Mouse (Mus musculus) heart, embryonic 15.5 days (tissue): ENCODE measurements around the gene Mamdc2. TPM values are rescaled to one million over a fixed set of nuclear protein-coding genes. Genes with fewer than 3 reads are reported as not detected.
A peak's percentile ranks its signal among the peaks of the same experiment; 100 is the strongest.
"Not testable (repeated sequence)": the region's sequence is repeated elsewhere in the genome, so short reads cannot be mapped to it uniquely, and the experiment has no call there.

Experiments used
- ATAC-seq: fragments of 200-750 bp; cut with Nextera tagmentation; replicated peaks from 2 replicates; pipeline ENCODE4 v1.8.0; 2017; ENCODE audit warnings: low read depth, moderate TSS enrichment; ENCODE audit not compliant: insufficient number of reproducible peaks, insufficient read depth, low FRiP score
- H3K27ac ChIP-seq: fragments of 300-500 bp; sonication (generic); 2 replicates; pipeline ENCODE4 v1.5.1; 2015; ENCODE audit warnings: mild to moderate bottlenecking, inconsistent platforms
- H3K27me3 ChIP-seq: fragments of 300-500 bp; sonication (generic); 2 replicates; pipeline ENCODE4 v1.6.1; 2015; ENCODE audit warnings: inconsistent platforms
- H3K36me3 ChIP-seq: fragments of 300-500 bp; sonication (generic); 2 replicates; pipeline ENCODE4 v1.6.1; 2015; ENCODE audit warnings: mild to moderate bottlenecking, inconsistent platforms
- H3K4me1 ChIP-seq: fragments of 300-500 bp; sonication (generic); replicated peaks from 2 replicates; pipeline ENCODE4 v1.6.1; 2015; ENCODE audit warnings: inconsistent platforms
- H3K4me2 ChIP-seq: fragments of 300-500 bp; sonication (generic); 2 replicates; pipeline ENCODE4 v1.6.1; 2015; ENCODE audit warnings: inconsistent platforms, mild to moderate bottlenecking, moderate library complexity
- H3K4me3 ChIP-seq: fragments of 300-500 bp; sonication (generic); 2 replicates; pipeline ENCODE4 v1.5.1; 2015; ENCODE audit warnings: mild to moderate bottlenecking, inconsistent platforms
- H3K9ac ChIP-seq: fragments of 300-500 bp; sonication (generic); 2 replicates; pipeline ENCODE4 v1.6.1; 2015; ENCODE audit warnings: mild to moderate bottlenecking, inconsistent platforms
- H3K9me3 ChIP-seq: fragments of 300-500 bp; sonication (generic); replicated peaks from 2 replicates; pipeline ENCODE4 v1.6.1; 2016; ENCODE audit warnings: inconsistent platforms
- WGBS: fragments of 180-500 bp; shearing (Covaris S2); methylation state at CpG from one replicate; pipeline ENCODE4 v1.1.7; 2015; ENCODE audit warnings: mixed read lengths; 5-methylcytosine and 5-hydroxymethylcytosine counted together
- polyA plus RNA-seq: library from polyadenylated mRNA; unstranded; fragments of >200 nt; fragmentation: Nextera tagmentation; extraction: Ambion mirVana; gene quantifications from 2 replicates; pipeline ENCODE4 v1.2.1, GENCODE M21; 2015

The Mamdc2 gene
- polyA plus RNA-seq = 1.1 and 1.3 TPM in 2 replicates

GRCm38 (mm10) chr19:23447988-23448497 is at the start of gene Mamdc2:
Gene Mamdc2 (minus strand): TSS chr19:23448442.
- peak within 1 kb of the TSS; percentile 98 for H3K4me2 ChIP-seq
- H3K27me3 ChIP-seq = no peaks in the 10 kb centered on the region
- no peaks in the 10 kb centered on the region for H3K9me3 ChIP-seq
- peak; percentile 50; the same call in 1 of the 2 replicates for ATAC-seq
- no peak within 1 kb of the TSS for H3K27ac ChIP-seq
- H3K4me3 ChIP-seq = peak within 1 kb of the TSS; percentile 57
- peaks cover 20% of the 10 kb centered on the region for H3K4me1 ChIP-seq
- WGBS = under 1% methylated on average over 19 of the region's 19 CpGs
- H3K36me3 ChIP-seq = no peaks in the 10 kb centered on the region
- H3K9ac ChIP-seq = peak within 1 kb of the TSS; percentile 48

- ATAC-seq = no peak
- no peak overlapping the region for H3K4me3 ChIP-seq
- H3K27ac ChIP-seq = no peak overlapping the region
- H3K9ac ChIP-seq = no peak overlapping the region
- no peaks in the 10 kb centered on the region for H3K4me1 ChIP-seq
- no peaks in the 10 kb centered on the region for H3K9me3 ChIP-seq
- no peaks in the 10 kb centered on the region for H3K36me3 ChIP-seq
- no peaks in the 10 kb centered on the region for H3K27me3 ChIP-seq
- 84% methylated on average over 7 of the region's 7 CpGs for WGBS
- no peak overlapping the region for H3K4me2 ChIP-seq
Measured at GRCm38 (mm10) chr19:23498011-23498410, 49.8 kb upstream of the Mamdc2 start.

- WGBS = 61% methylated on average over 10 of the region's 10 CpGs
Measured at GRCm38 (mm10) chr19:23497171-23497917, 49.1 kb upstream of the Mamdc2 start.

DNA sequence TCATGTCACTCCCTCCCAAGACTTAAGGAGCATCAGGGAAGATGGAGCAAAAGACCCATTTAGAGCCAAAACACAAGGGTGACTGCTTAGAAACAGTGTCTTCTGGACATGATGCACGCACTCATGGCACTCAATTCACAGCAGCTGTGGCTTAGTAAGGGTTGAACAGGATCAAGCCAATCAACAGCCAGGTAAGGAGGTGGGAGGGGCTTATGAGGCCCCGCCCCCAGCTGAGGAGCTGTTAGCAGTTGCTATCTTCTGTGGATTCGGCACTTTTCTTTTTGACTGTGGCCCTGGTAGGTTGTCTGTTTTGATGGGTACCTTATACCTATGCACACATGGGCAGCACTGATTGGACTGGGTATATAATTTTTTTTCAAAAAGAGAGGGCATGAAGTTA is 48.3 kb upstream of the Mamdc2 start:
- Histone ChIP-seq H3K4me2 (no peak overlapping the region), H3K4me1 (no peaks in the 10 kb centered on the region; the same call in 1 of the 2 replicates), H3K27ac (no peak overlapping the region), H3K36me3 (no peaks in the 10 kb centered on the region), H3K9me3 (no peaks in the 10 kb centered on the region), H3K9ac (no peak overlapping the region), H3K4me3 (no peak overlapping the region), H3K27me3 (no peaks in the 10 kb centered on the region)
- ATAC-seq = no peak
- 75% methylated on average over 3 of the region's 3 CpGs for WGBS

More at GRCm38 (mm10) chr19:23497171-23497917, 49.1 kb upstream of the Mamdc2 start:
- no peak overlapping the region for H3K4me3 ChIP-seq
- H3K27me3 ChIP-seq = no peaks in the 10 kb centered on the region
- H3K27ac ChIP-seq = no peak overlapping the region
- no peaks in the 10 kb centered on the region for H3K36me3 ChIP-seq
- ATAC-seq = no peak
- H3K9ac ChIP-seq = no peak overlapping the region
- no peak overlapping the region for H3K4me2 ChIP-seq
- no peaks in the 10 kb centered on the region for H3K9me3 ChIP-seq
- no peaks in the 10 kb centered on the region; the same call in 1 of the 2 replicates for H3K4me1 ChIP-seq

- H3K9ac ChIP-seq = no peak overlapping the region
Measured at GRCm38 (mm10) chr19:23492663-23493062, 44.4 kb upstream of the Mamdc2 start.

DNA sequence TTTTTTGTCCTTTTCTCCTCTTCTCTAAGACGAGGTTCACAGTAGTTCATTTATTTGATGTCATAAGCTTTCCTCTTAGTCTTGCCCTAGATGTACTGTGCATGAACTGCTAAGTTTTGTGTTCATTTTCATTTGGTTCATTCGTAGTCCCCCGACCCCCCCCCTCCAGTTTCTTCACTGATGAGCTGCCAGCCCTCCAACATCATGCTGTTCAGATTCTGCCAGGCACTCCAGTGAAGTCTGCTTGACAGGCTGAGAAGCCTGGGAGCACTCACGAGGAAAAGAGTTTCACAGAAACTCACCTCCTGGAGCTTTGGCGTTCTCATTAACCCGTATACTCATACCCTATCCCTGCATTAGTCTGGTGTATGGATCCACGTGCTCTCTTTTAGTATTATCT is 42.5 kb upstream of the Mamdc2 start:
- ATAC-seq, H3K4me2 ChIP-seq, H3K9ac ChIP-seq, H3K9me3 ChIP-seq, H3K36me3 ChIP-seq, H3K27me3 ChIP-seq, H3K4me1 ChIP-seq, H3K27ac ChIP-seq, H3K4me3 ChIP-seq: not testable (repeated sequence)
- WGBS = 49% methylated on average over 7 of the region's 7 CpGs

More at GRCm38 (mm10) chr19:23492663-23493062, 44.4 kb upstream of the Mamdc2 start:
- no peak overlapping the region for H3K4me3 ChIP-seq
- H3K4me2 ChIP-seq = no peak overlapping the region
- ATAC-seq = no peak
- no peak overlapping the region for H3K27ac ChIP-seq
- no peaks in the 10 kb centered on the region for H3K9me3 ChIP-seq
- no peaks in the 10 kb centered on the region for H3K27me3 ChIP-seq
- H3K36me3 ChIP-seq = no peaks in the 10 kb centered on the region
- H3K4me1 ChIP-seq = peaks cover 8% of the 10 kb centered on the region; the same call in 1 of the 2 replicates

DNA sequence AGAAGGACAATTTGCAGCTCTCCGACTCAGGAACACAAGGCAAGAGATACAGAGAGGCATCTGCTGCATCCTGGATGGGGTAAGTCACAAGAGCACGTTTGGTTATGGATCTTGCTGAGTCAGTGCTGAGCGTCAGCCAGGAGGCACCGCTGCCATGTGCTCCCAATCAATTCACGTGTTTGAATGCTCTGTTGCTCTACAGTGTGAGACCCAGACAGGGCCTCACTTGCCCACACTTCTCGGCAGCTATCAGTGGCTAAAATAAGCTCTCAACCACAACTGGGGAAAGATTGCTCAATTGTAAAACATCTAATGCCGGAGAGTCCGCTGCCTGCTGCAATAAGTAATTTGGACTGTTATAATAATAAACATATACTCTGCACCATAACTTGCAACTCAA is 41.5 kb upstream of the Mamdc2 start:
- Histone ChIP-seq H3K4me2 (0 out of 2 replicates have a peak overlapping the region, but pooled peaks have one; percentile 13), H3K4me1 (peaks cover 8% of the 10 kb centered on the region; the same call in 1 of the 2 replicates), H3K9ac (no peak overlapping the region), H3K27me3 (no peaks in the 10 kb centered on the region), H3K36me3 (no peaks in the 10 kb centered on the region), H3K27ac (peak overlapping the region; percentile 41), H3K9me3 (no peaks in the 10 kb centered on the region), H3K4me3 (no peak overlapping the region)
- WGBS = 25% methylated on average over 8 of the region's 8 CpGs
- peak; percentile 81 for ATAC-seq

DNA sequence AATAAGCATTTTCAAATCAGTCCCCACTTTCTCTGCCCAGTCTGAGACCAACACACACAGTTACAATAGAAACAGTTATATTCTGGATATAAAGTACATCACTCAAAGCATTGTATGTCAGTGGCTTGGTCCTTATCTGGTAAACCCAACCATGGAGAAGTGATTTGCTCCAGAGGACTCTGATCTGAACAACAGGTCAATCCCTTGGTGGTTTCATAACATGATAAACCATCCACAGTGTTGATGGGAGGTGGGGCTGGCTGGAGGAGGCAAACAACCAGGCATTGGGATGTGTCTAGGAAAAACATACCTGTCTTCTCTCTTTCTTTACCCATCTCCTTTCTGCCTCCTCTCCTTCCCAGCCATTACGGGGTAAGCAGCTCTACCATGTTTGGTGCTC is 39.2 kb upstream of the Mamdc2 start:
- Histone ChIP-seq H3K27me3 (no peaks in the 10 kb centered on the region), H3K27ac (no peak overlapping the region), H3K4me1 (peaks cover 8% of the 10 kb centered on the region; the same call in 1 of the 2 replicates), H3K4me2 (no peak overlapping the region), H3K9me3 (no peaks in the 10 kb centered on the region), H3K36me3 (no peaks in the 10 kb centered on the region), H3K9ac (no peak overlapping the region), H3K4me3 (no peak overlapping the region)
- 100% methylated on average over 1 of the region's 1 CpGs for WGBS
- ATAC-seq = no peak

- Histone ChIP-seq H3K9me3 (no peaks in the 10 kb centered on the region), H3K4me2 (no peak overlapping the region), H3K27me3 (no peaks in the 10 kb centered on the region), H3K4me1 (peaks cover 8% of the 10 kb centered on the region; the same call in 1 of the 2 replicates), H3K36me3 (no peaks in the 10 kb centered on the region), H3K9ac (no peak overlapping the region), H3K27ac (no peak overlapping the region), H3K4me3 (no peak overlapping the region)
- ATAC-seq = no peak
- WGBS = 81% methylated on average over 6 of the region's 6 CpGs
Measured at GRCm38 (mm10) chr19:23486631-23487270, 38.5 kb upstream of the Mamdc2 start.

- H3K9ac ChIP-seq = no peak overlapping the region
- ATAC-seq = no peak
- no peak overlapping the region for H3K4me3 ChIP-seq
- WGBS = 67% methylated on average over 7 of the region's 7 CpGs
- no peaks in the 10 kb centered on the region for H3K27me3 ChIP-seq
- peaks cover 8% of the 10 kb centered on the region; the same call in 1 of the 2 replicates for H3K4me1 ChIP-seq
- H3K27ac ChIP-seq = no peak overlapping the region
- no peak overlapping the region for H3K4me2 ChIP-seq
- no peaks in the 10 kb centered on the region for H3K9me3 ChIP-seq
- no peaks in the 10 kb centered on the region for H3K36me3 ChIP-seq
Measured at GRCm38 (mm10) chr19:23485940-23486600, 37.8 kb upstream of the Mamdc2 start.

DNA sequence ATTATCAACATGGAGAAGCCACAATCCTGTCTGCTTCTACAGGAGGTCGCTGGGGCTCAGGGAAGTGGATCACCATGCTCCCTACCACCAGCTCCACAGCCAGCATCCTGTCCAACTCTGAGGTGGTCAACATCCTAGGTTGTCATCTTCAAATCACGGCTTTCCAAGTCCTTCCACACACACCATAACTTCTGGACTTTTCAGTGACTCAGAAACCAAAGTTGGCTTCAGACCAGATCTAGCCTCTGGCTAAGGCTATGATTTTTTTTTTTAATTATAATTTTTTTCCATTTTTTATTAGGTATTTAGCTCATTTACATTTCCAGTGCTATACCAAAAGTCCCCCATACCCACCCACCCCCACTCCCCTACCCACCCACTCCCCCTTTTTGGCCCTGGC is 34.3 kb upstream of the Mamdc2 start:
- not testable (repeated sequence) for H3K36me3 ChIP-seq, H3K27me3 ChIP-seq, H3K9me3 ChIP-seq, H3K4me1 ChIP-seq, H3K9ac ChIP-seq, H3K4me2 ChIP-seq, ATAC-seq, H3K4me3 ChIP-seq, H3K27ac ChIP-seq
- WGBS = 75% methylated on average over 2 of the region's 2 CpGs
